Mouse (Mus musculus) hindbrain, embryonic 14.5 days (tissue): Measurements from ENCODE around the gene Fgfr2. TPM values are rescaled to one million over a fixed set of nuclear protein-coding genes. Genes with fewer than 3 reads are reported as not detected.

Source experiments
- ATAC-seq: fragments of 200-750 bp; cut with Nextera tagmentation; 2 replicates; pipeline ENCODE4 v1.8.0; 2017; ENCODE audit warnings: moderate number of reproducible peaks, mild to moderate bottlenecking, moderate TSS enrichment, moderate library complexity; ENCODE audit not compliant: low FRiP score
- DNase-seq: peaks from one replicate; pipeline ENCODE4 v3.0.0-alpha.2; 2015; ENCODE audit warnings: low spot score
- H3K27ac ChIP-seq: fragments of 300-500 bp; sonication (generic); 2 replicates; pipeline ENCODE4 v1.5.1; 2014; ENCODE audit warnings: mild to moderate bottlenecking, moderate library complexity
- H3K27me3 ChIP-seq: fragments of 300-500 bp; sonication (generic); 2 replicates; pipeline ENCODE4 v1.6.1; 2014; ENCODE audit warnings: mild to moderate bottlenecking, low read length, mixed read lengths; ENCODE audit not compliant: control insufficient read depth, insufficient read depth
- H3K36me3 ChIP-seq: fragments of 300-500 bp; sonication (generic); replicated peaks from 2 replicates; pipeline ENCODE4 v1.6.1; 2014; ENCODE audit not compliant: control insufficient read depth, insufficient read depth
- H3K4me1 ChIP-seq: fragments of 300-500 bp; sonication (generic); replicated peaks from 2 replicates; pipeline ENCODE4 v1.6.1; 2014; ENCODE audit warnings: antibody characterized with exemption, low read length, mixed read lengths; ENCODE audit not compliant: control insufficient read depth, insufficient read depth
- H3K4me2 ChIP-seq: fragments of 300-500 bp; sonication (generic); replicated peaks from 2 replicates; pipeline ENCODE4 v1.6.1; 2014; ENCODE audit warnings: mild to moderate bottlenecking, moderate library complexity
- H3K4me3 ChIP-seq: fragments of 300-500 bp; sonication (generic); replicated peaks from 2 replicates; pipeline ENCODE4 v1.5.1; 2014; ENCODE audit warnings: mild to moderate bottlenecking, low read length
- H3K9ac ChIP-seq: fragments of 300-500 bp; sonication (generic); 2 replicates; pipeline ENCODE4 v1.6.1; 2014
- H3K9me3 ChIP-seq: fragments of 300-500 bp; sonication (generic); 2 replicates; pipeline ENCODE4 v1.6.1; 2016; ENCODE audit warnings: low read length; ENCODE audit not compliant: control insufficient read depth
- WGBS: fragments of 180-500 bp; shearing (Covaris S2); extraction: QIAGEN DNeasy Blood & Tissue Kit; methylation state at CpG from one replicate; pipeline ENCODE4 v1.1.7; 2014; 5-methylcytosine and 5-hydroxymethylcytosine counted together
- polyA plus RNA-seq: library from polyadenylated mRNA; unstranded; fragments of >200 nt; fragmentation: Nextera tagmentation; extraction: Ambion mirVana; gene quantifications from 2 replicates; pipeline ENCODE4 v1.2.1, GENCODE M21; 2014

The Fgfr2 gene
- polyA plus RNA-seq, 1 experiment from 2014 or later: 43.5 TPM

GRCm38 (mm10) chr7:130523451-130523850 is 2599.7 kb downstream of the Fgfr2 start:
- Histone ChIP-seq H3K4me2 (no peak overlapping the region), H3K36me3 (no peaks in the 10 kb centered on the region; the same call in 1 of the 2 replicates), H3K9ac (no peak overlapping the region), H3K27me3 (no peaks in the 10 kb centered on the region), H3K4me3 (no peak overlapping the region), H3K4me1 (no peaks in the 10 kb centered on the region), H3K27ac (no peak overlapping the region), H3K9me3 (no peaks in the 10 kb centered on the region)
- WGBS: 96% methylated on average over 8 of the region's 8 CpGs
- DNase-seq (no peak), ATAC-seq (no peak)

- Histone ChIP-seq H3K9ac (no peak overlapping the region), H3K4me2 (no peak overlapping the region), H3K27me3 (no peaks in the 10 kb centered on the region), H3K27ac (0 out of 2 replicates have a peak overlapping the region, but pooled peaks have one; percentile 98), H3K4me1 (peaks cover 17% of the 10 kb centered on the region; the same call in 1 of the 2 replicates), H3K36me3 (no peaks in the 10 kb centered on the region), H3K9me3 (no peaks in the 10 kb centered on the region), H3K4me3 (no peak overlapping the region)
- DNase-seq (no peak), ATAC-seq (no peak)
- 94% methylated on average over 14 of the region's 14 CpGs for WGBS
Observed at GRCm38 (mm10) chr7:130520812-130521422, 2602.2 kb downstream of the Fgfr2 start.

GRCm38 (mm10) chr7:130520049-130520425 is 2603.1 kb downstream of the Fgfr2 start, which contains the start of gene Ate1:
Gene Ate1, minus strand, starts transcription at chr7:130520369.
- peak; percentile 33 for DNase-seq
- ATAC-seq: no peak; the same call in 1 of the 2 replicates
- peak within 1 kb of the TSS; percentile 94 for H3K9ac ChIP-seq
- no peaks in the 10 kb centered on the region for H3K27me3 ChIP-seq
- peak within 1 kb of the TSS; percentile 76 for H3K4me3 ChIP-seq
- H3K36me3 ChIP-seq: 0 out of 2 replicates have a peak, but pooled peaks cover 3% of the 10 kb centered on the region
- peaks cover 17% of the 10 kb centered on the region; the same call in 1 of the 2 replicates for H3K4me1 ChIP-seq
- 22% methylated on average over 20 of the region's 20 CpGs for WGBS
- H3K9me3 ChIP-seq: no peaks in the 10 kb centered on the region
- peak within 1 kb of the TSS; percentile 98 for H3K27ac ChIP-seq
- peak within 1 kb of the TSS; percentile 83 for H3K4me2 ChIP-seq

- H3K9ac ChIP-seq: peak overlapping the region; percentile 94
- WGBS: under 1% methylated on average over 89 of the region's 90 CpGs
Observed at GRCm38 (mm10) chr7:130519096-130520048, 2603.8 kb downstream of the Fgfr2 start.

GRCm38 (mm10) chr7:130518213-130519095 is 2604.7 kb downstream of the Fgfr2 start:
- Histone ChIP-seq H3K4me2 (peak overlapping the region; percentile 80), H3K27ac (peak overlapping the region; percentile 98), H3K4me1 (peaks cover 17% of the 10 kb centered on the region; the same call in 1 of the 2 replicates), H3K9ac (peak overlapping the region; percentile 94), H3K27me3 (no peaks in the 10 kb centered on the region), H3K9me3 (no peaks in the 10 kb centered on the region), H3K4me3 (peak overlapping the region; percentile 76), H3K36me3 (0 out of 2 replicates have a peak, but pooled peaks cover 16% of the 10 kb centered on the region)
- 46% methylated on average over 26 of the region's 26 CpGs for WGBS
- no peak for ATAC-seq
- no peak for DNase-seq

More at GRCm38 (mm10) chr7:130519096-130520048, 2603.8 kb downstream of the Fgfr2 start:
- 0 out of 2 replicates have a peak, but pooled peaks cover 9% of the 10 kb centered on the region for H3K36me3 ChIP-seq
- DNase-seq: peak; percentile 100
- H3K4me3 ChIP-seq: peak overlapping the region; percentile 76
- no peaks in the 10 kb centered on the region for H3K9me3 ChIP-seq
- H3K4me1 ChIP-seq: peaks cover 17% of the 10 kb centered on the region; the same call in 1 of the 2 replicates
- ATAC-seq: peak; percentile 98
- H3K27ac ChIP-seq: peak overlapping the region; percentile 98
- peak overlapping the region; percentile 83 for H3K4me2 ChIP-seq
- H3K27me3 ChIP-seq: no peaks in the 10 kb centered on the region

- WGBS: 96% methylated on average over 5 of the region's 5 CpGs
- H3K4me2 ChIP-seq: no peak overlapping the region
- H3K9me3 ChIP-seq: no peaks in the 10 kb centered on the region
- peaks cover 89% of the 10 kb centered on the region for H3K36me3 ChIP-seq
- no peak for DNase-seq
- H3K27me3 ChIP-seq: no peaks in the 10 kb centered on the region
- H3K4me1 ChIP-seq: no peaks in the 10 kb centered on the region
- H3K27ac ChIP-seq: no peak overlapping the region
- no peak for ATAC-seq
- H3K9ac ChIP-seq: no peak overlapping the region
- no peak overlapping the region for H3K4me3 ChIP-seq
Observed at GRCm38 (mm10) chr7:130510243-130510642, 2612.9 kb downstream of the Fgfr2 start.

GRCm38 (mm10) chr7:130503006-130503405 is 2620.1 kb downstream of the Fgfr2 start:
- no peaks in the 10 kb centered on the region for H3K9me3 ChIP-seq
- no peak overlapping the region for H3K4me2 ChIP-seq
- H3K27me3 ChIP-seq: no peaks in the 10 kb centered on the region
- WGBS: 92% methylated on average over 5 of the region's 5 CpGs
- no peaks in the 10 kb centered on the region for H3K4me1 ChIP-seq
- DNase-seq (no peak), ATAC-seq (no peak)
- H3K4me3 ChIP-seq: no peak overlapping the region
- no peak overlapping the region for H3K27ac ChIP-seq
- peaks cover 75% of the 10 kb centered on the region for H3K36me3 ChIP-seq
- no peak overlapping the region for H3K9ac ChIP-seq

- H3K4me3 ChIP-seq: no peak overlapping the region
- no peak overlapping the region for H3K4me2 ChIP-seq
- 68% methylated on average over 1 of the region's 1 CpGs for WGBS
- ATAC-seq (no peak), DNase-seq (no peak)
- no peak overlapping the region for H3K9ac ChIP-seq
- H3K27me3 ChIP-seq: no peaks in the 10 kb centered on the region
- no peaks in the 10 kb centered on the region for H3K4me1 ChIP-seq
- H3K9me3 ChIP-seq: no peaks in the 10 kb centered on the region
- H3K36me3 ChIP-seq: peaks cover 68% of the 10 kb centered on the region
- H3K27ac ChIP-seq: no peak overlapping the region
Observed at GRCm38 (mm10) chr7:130501499-130501898, 2621.7 kb downstream of the Fgfr2 start.
